Mouse (Mus musculus) adrenal gland, postnatal 36 days (tissue): ENCODE results near the gene Acoxl. TPM values are rescaled to one million over a fixed set of nuclear protein-coding genes. Genes with fewer than 3 reads are reported as not detected.

Source experiments
- DNase-seq, 2 experiments: peaks; one replicate each; pipeline ENCODE4 v3.0.0; 2021; ENCODE audit warnings: mixed read lengths in 1 of 2
- microRNA-seq: library from miRNA; unstranded; fragments of <30 nt; microRNA quantifications from one replicate; pipeline ENCODE4 v1.2.0, GENCODE M21; 2021
- total RNA-seq, 2 experiments: library from RNA; stranded (reverse); gene quantifications; 2 replicates each; pipeline ENCODE4 v1.2.3; 2021

The Acoxl gene
- total RNA-seq, 2 experiments from 2014 or later: 0.20 to 1.7 TPM

DNA sequence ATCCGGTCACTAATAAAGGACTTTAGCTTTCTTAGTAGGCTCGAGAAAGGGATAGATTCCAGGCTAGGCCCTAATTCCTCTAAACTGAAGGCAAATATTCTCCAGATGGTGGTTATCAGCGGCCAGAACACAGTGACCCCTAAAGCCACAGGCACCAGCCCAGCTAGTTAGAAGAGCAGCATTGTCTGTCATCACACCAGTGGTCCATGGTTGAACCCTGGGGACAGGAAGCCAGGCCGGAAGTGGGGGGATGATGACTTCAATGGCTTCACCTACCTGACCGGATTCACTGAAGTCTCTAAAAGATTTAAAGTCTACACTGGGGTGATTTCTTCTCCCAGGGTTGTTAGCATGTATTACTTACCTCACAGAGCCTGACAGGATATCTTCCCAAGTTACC is 310.9 kb downstream of the Acoxl start:
- DNase-seq: no peak

DNA sequence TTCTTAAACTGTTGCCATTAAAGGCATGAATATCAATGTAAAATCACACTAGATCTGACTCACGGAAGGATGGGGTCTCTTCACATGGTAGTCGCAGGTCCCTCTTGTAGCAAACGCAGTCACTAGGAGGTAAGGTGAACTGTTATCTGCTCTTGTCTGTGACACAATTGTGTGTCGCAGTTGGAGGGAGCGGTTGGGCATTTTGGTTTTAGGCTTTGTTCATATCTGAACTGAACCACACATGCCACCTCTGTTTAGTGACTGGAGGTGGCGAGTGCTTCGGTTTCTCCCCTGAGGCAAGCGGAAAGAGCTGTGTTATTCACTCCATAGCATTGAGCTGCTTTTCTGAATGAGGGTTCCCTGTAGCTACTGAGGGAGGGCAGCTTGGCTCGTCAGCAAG is 313.5 kb downstream of the Acoxl start:
- no peak for DNase-seq

DNA sequence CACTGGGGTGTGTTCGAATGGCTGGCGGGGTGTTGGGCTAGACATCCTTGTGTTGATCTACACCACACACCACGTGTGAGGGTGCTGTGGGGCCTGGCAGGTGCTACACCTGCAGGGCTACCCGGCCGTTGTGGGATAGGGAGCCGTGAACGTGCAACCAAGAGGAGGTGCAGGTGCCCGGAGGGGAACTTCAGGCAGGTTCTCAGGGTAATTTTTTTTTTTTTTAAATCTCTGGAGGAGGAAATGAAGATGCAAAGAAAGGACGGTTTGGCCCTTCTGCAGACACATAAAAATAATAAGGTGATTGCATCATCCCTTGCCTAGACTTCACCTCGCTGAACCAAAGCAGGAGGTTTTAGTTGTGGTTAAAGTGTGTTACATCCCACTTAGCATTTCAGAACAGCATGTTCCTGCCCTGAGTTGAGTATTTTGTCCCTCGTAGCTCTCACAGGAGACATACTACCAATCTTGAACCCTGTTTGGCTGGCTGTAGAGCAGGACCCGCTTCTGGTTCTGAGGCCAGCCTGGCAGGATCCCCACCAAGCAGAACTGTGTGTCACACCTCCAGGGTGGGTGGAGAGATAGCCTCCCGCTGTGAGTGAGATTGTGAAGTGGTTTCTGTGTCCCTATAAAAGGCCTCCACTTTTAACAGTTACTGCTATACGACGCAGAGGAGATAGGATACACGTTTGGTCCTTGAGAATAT is 314.3 kb downstream of the Acoxl start:
- no peak for DNase-seq

DNA sequence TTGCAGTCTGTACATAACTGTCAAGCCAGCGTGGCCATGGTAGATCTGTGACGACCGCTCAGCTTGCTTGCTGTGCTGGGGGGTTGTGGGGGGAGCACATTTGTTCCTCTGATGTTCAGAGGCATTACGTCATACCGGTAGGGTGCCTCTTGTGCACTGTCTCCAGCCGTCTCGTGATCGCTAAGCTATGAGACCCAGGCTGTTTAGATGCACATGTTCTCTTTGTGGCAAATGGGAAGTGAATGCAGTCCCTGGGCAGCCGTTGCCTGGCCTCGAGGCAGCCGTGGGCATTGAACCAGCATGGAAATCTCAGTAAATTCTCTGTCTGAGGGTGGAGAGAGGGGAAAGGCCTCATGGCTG is 314.9 kb downstream of the Acoxl start:
- DNase-seq: no peak

DNA sequence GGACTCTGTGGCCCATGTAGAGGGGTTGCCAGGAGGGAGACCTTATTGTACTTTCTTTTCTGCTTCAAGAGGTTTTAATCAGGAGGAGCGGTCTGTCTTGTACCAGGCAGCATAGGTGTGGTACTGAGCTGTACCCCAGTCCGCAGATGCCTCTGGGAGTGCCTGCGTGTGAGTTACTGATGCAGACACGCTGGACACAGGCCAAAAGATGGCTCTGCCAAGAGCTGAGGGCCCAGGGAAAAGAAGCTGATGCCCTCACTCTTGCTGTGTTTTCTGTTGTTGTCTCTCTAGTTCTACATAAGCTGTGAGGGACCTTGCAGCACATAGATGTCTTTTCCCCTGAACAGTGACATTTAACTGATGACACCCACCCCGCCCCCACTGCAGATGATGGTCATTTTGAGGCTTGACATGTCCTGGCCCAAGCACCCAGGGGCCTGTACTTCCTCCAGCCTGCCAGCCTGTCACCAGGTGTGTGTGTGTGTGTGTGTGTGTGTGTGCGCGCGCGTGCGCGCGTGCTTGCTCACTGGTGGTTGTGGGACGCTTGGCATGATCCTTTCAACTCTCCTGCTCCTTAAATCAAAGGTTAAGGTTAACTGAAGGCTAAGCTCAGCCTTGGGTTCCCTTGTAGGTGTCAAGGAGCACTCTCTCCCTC is 316.9 kb downstream of the Acoxl start:
- DNase-seq: peak; percentile 74 to 77

DNA sequence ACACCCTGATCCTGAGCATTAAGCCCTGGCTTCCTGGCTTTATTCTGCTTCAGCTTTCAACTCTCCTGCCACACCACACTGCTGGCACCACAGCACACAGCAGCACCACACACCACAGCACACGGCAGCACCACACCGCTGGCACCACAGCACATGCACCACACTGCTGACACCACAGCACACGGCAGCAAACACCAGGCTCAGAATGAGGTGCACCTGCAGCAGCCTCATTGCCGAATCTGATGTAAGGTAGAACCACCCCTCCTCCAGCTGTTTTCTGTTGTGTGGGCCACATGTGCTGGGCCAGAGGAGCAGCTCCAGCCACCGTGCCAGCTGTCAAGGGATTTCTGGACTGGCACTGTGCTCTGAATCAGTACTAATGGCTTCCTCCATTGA is 317.4 kb downstream of the Acoxl start:
- no peak for DNase-seq

DNA sequence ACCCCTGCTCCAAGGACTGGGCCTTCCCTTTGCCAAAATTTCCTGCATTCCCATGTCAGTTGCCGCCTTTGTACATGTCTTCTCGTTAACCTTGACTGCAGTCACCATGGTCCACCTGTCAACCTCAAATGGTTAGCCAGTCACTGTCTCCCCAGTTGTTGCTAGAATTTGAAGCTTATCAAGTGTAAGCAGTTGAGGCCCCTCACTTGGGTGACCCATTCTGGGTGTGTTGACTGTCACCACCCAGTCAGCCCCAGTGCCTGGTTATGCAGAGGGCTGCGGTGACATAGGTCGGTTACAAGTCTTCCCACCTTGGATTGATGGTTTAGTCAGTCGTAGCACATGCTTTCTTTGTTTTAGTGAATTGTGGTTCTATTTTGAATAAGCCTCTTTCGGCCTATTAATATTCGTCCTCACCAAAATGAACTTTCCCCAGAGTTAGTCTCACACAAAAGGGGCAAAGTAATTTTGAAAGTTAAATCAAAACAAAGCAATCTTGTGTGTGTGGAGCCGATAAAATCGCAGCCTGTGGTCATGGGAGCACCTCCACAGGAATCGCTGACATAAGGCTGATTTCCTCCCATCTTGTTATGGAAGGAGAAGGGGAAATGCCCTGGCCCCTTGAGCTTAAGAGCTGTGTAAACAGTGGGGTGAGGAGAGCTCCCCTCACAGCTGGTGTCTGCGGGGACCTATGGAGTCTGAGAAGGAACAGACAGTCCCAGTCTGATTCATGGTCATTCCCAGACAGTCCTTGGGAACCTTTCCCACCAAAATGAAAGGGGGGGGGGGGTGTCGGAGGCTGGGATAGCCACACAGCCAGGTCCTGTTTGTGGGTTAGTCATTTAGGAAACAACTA is 318.1 kb downstream of the Acoxl start:
- DNase-seq: peak in 1 of 2 experiments; percentile 47

DNA sequence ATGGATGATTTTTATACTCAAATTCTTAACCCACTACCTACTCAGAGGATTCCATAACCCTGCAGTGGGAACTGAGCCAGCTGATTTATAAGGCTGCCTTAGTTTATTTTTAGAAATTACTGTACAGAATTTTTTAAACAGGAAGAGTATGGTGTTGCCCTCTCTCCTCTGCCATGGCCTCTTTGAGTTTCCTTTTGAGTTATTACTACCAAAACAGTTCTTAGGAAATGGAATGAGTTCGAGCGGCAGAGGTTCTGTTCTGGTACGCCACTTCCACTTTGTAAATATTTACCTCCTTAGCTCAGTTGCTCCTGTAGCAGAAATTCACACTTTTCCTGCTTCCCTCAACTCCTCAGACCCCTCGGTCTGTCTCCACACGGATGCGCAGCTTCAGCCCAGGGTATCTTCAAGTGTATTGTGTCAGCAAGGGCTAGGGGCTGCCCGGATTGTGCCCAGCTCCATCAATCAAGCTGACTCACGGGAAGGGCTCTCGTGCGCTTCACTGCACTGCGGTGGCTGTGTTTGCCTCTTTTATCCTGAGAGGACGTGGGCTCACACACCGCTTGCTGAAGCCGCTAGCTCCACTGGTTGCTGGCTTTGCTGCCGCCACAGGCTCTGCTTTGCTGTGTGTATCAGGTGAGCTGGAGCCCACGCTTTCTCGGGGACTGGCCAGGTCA is 320.2 kb downstream of the Acoxl start:
- no peak for DNase-seq

DNA sequence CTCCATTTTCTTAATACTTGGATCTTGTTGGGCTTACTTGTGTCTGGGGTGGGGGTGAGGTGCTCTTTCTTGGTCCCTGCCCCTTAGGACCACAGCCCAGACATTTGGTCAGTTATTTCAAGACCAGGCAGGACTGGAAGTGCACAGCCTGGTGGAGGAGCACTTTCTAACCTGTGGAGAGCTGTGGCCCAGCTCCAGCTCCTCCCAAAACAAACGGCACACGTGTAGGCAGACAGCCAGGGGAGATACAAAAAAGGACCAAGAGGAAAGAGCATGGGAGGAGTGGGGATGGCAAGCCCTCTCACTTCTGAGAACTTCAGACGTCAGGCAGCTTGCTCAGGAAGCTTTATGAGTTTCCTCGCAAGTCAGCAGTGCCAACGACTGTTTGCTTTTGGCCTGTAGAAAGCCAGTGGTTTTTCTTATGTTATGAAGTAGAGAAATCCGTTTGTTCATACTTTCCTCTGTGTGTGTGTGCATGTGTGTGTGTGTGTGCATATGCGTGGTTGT is 321.0 kb downstream of the Acoxl start:
- DNase-seq: no peak

DNA sequence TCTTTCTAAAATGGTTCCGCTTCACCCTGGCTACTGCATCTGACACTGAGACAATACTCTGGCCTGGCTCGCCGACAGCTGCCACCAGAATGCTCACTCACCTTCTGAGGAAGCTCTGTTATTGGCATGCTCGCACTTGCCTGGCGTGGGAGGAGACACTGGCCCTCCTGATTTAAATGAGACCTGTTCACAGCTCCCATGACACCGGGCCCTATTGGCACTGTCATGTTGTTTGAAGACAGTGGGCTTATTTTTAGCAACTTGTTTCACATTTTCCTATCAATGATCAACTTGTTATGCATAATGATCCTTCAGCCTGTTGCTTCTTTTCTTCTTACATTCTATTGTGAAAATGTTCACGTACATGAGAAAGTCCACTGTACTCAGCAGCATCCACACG is 324.5 kb downstream of the Acoxl start:
- DNase-seq: no peak

DNA sequence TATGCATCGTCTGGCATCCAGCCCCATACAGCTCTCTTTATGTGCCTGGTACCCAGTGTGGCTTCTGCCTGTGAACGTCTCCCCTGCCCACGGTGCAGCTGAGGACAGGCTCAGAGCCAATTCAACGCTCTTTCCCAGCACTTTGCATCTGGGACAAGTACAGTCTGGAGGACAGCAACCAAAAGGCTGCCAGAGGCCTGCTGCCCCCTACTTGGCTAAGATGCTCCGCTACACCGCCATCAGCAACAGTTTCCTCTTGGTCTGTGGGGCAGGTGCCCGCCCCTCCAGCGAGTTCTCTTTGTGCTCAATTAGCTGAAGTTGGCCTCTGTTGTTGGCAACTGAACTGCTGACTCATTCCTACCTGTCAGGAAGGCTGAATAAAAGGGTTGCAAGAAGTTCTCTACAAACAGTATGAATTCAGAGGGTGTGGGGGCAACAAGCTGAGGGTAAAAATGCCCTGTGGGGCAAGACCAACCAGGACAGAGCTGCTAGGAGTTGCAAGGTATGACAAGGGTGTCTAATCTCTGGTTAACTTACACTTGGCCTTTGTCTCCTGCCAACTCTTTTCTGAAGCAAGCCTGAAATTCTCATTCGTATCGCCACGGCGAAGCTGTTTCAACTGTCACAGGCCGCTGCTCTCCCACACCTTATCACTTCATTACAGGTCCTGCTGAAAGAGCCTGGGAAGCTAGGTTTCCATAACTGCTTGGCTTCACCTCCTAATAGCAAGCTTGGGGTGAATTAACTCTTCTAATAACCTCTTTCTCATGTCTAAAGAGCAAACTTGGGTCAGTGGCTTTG is 328.1 kb downstream of the Acoxl start:
- peak in 1 of 2 experiments; percentile 39 for DNase-seq

DNA sequence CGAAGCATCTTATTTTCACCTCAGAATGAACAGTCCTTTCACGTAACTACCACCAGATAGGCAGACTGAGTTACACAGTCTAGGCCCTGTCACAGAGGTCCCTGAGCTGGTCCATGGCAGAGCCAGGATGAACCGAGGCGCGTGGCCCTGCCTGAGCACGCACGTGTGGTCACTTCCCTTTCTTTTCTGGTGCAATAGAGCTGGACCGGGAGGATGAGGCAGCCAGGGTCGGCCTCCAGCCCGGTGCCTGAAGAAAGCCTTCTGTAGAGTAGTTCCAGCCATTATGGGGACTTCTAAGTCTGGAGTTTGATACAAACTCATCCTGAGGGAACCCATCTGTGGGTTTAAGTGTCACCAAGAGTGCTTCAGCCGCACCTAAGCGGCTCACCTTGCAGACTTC is 329.3 kb downstream of the Acoxl start:
- no peak for DNase-seq

DNA sequence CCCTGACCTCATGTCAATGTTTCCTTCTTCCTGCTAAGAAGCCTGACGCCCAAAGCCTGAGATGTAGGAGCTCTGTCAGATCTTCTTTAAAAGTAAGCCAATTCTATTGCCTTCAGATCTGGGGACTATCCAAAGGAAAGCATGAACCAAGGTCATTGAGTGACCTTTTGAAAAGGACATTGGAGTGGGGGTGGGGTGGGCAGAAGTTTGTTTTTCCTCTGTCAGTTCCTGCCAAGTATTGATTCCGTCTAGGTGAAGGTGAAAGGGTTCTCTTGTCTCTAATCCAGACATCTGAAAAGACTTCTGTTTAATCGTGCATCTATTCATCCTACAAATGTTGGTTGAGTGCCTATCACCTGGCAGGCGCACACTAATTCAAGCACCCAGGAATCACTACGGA is 330.8 kb downstream of the Acoxl start:
- no peak for DNase-seq

DNA sequence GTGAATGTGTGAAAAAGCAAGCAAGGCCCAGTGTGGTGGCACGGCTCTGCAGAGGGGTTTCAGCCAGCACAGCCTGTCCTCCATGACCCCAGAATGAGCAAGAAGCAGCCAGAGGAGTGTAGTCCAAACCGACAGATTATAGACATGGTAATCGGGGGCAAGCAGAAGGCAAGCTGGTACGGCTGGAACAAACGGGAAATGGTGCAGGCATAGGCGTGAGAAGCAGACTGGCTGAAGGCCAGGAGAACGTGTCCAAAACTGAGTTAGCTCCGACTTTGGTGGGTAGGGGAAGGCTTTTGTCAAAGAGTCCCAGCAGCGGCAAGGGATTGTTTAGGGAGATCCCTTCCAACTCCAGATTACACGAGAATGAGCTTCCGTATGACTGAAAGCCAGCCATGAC is 331.3 kb downstream of the Acoxl start:
- no peak for DNase-seq

DNA sequence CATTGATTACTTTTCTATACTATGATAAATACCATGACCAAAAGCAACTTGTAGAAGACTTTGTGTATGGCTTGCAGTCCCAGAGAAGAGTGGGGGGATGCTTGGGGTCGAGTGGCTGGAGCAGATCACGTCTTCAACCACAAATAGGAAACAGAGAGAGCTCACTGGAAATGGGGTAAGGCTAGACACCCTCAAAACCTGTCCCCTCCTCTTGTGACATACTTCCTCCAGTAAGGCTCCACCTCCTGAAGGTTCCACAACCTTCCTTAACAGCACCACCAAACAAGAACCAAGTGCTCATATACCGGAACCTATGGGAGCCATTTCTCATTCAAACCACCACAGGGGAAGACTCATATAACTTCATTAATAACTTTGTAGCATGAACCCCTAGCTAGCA is 331.9 kb downstream of the Acoxl start:
- DNase-seq: no peak

DNA sequence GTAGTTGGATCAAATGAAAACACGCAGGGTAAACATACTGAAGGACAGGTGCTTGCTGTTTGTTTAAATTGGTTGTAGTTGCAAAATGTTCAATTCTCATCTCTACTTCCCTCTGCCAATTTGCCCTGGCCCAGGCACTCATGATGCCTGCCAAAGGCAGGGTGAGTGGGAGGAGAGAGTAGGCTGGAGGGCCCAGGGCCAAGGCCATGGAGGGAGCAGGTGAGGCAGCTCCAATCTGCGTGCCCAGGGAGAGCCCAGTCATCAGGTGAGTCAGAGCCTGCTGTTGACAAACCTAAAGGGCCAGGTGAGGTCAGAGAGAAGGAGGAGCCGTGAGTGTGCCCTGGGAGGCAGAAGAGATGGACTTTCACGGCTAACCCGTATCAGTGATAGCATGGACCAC is 333.6 kb downstream of the Acoxl start:
- DNase-seq: peak; percentile 62 to 67

Small RNAs within 50 kb of the gene (microRNA-seq; reads per million reads assigned to microRNA genes)
- gene Gm22411: not detected

Other genes starting within 250 kb of the Acoxl start
- 1 to 10 TPM; 6.3 to 7.9 TPM for gene Mal, start 182.2 kb upstream of the Acoxl start, total RNA-seq
- 1 to 10 TPM in 1 of 2 experiments, under 1 TPM in 1; 0.86 to 2.2 TPM for gene Mall, start 108.9 kb upstream of the Acoxl start, total RNA-seq
- 10 to 100 TPM; 21.2 to 28.5 TPM for gene Nphp1, start 50.0 kb upstream of the Acoxl start, total RNA-seq
- 100 to 1,000 TPM in 1 of 2 experiments, 10 to 100 TPM in 1; 82.9 to 114 TPM for gene Mtln, start 46.4 kb upstream of the Acoxl start, total RNA-seq
- 1 to 10 TPM; 1.8 to 2.8 TPM for gene Bub1, start 7.0 kb upstream of the Acoxl start, total RNA-seq